Mouse (Mus musculus) CH12.LX (cell line): ENCODE results near the gene Rdh7. TPM values are rescaled to one million over a fixed set of nuclear protein-coding genes. Genes with fewer than 3 reads are reported as not detected.

Source experiments
- DNase-seq: peaks from one replicate; pipeline ENCODE4 v3.0.0-alpha.2; 2013; ENCODE audit errors: extremely low read depth
- H3K27ac ChIP-seq: 2 replicates; pipeline ENCODE4 v1.5.1; 2012; ENCODE audit warnings: low read depth, mild to moderate bottlenecking, control low read depth, moderate library complexity; ENCODE audit not compliant: insufficient read depth
- H3K27me3 ChIP-seq: replicated peaks from 2 replicates; pipeline ENCODE3; 2012; ENCODE audit warnings: inconsistent platforms
- H3K36me3 ChIP-seq, 2 experiments: replicated peaks in 1 of 2; 2 replicates each; pipeline versions ENCODE3 to v1.6.1; 2012; ENCODE audit warnings: inconsistent platforms in 1 of 2, low read length in 1 of 2, mild to moderate bottlenecking in 1 of 2, mixed read lengths in 1 of 2, moderate library complexity in 1 of 2; ENCODE audit not compliant: control insufficient read depth in 1 of 2, insufficient read depth in 1 of 2
- H3K4me1 ChIP-seq, 2 experiments: 2 replicates each; pipeline ENCODE4 v1.6.1; 2012; ENCODE audit warnings: inconsistent platforms in 1 of 2, moderate library complexity in 1 of 2; ENCODE audit not compliant: insufficient read depth in 2 of 2, control insufficient read depth in 1 of 2
- H3K4me2 ChIP-seq: 2 replicates; pipeline ENCODE4 v1.6.1; 2012; ENCODE audit warnings: low read depth, mild to moderate bottlenecking, control low read depth; ENCODE audit not compliant: poor library complexity, insufficient read depth, severe bottlenecking
- H3K4me3 ChIP-seq, 3 experiments: fragments of 150-350 bp in 1 of 3; sonication (generic) in 1 of 3; replicated peaks in 1 of 3; 2 replicates each; pipeline versions ENCODE3 to v1.5.1; 2011 to 2012; ENCODE audit warnings: low read depth in 2 of 3, low read length in 2 of 3, mild to moderate bottlenecking in 2 of 3, moderate library complexity in 2 of 3, control low read depth in 1 of 3, improper control_type of control experiment in 1 of 3, inconsistent platforms in 1 of 3, mixed read lengths in 1 of 3; ENCODE audit not compliant: poor library complexity in 1 of 3
- H3K79me2 ChIP-seq: replicated peaks from 2 replicates; pipeline ENCODE4 v1.6.1; 2012; ENCODE audit warnings: mild to moderate bottlenecking, moderate library complexity; ENCODE audit not compliant: control insufficient read depth, poor library complexity, insufficient read depth, severe bottlenecking; ENCODE audit errors: extremely low read depth
- H3K9ac ChIP-seq: 2 replicates; pipeline ENCODE4 v1.6.1; 2012; ENCODE audit warnings: low read depth, mild to moderate bottlenecking, control low read depth, moderate library complexity; ENCODE audit not compliant: insufficient read depth
- H3K9me3 ChIP-seq: replicated peaks from 2 replicates; pipeline ENCODE3; 2012; ENCODE audit warnings: low read length, inconsistent platforms, mixed read lengths
- CTCF ChIP-seq, 2 experiments: IDR thresholded peaks in 1 of 2; conservative IDR thresholded peaks in 1 of 2; 2 replicates each; pipeline ENCODE4 v1.5.1; 2011 to 2012; ENCODE audit warnings: low read depth in 2 of 2, low read length in 2 of 2, improper control_type of control experiment in 1 of 2, inconsistent platforms in 1 of 2, mild to moderate bottlenecking in 1 of 2, moderate library complexity in 1 of 2
- ETS1 ChIP-seq: conservative IDR thresholded peaks from 2 replicates; pipeline ENCODE4 v1.6.1; 2012; ENCODE audit warnings: low read depth, mild to moderate bottlenecking, inconsistent platforms, low read length, improper control_type of control experiment, moderate library complexity
- HCFC1 ChIP-seq: IDR thresholded peaks from 2 replicates; pipeline ENCODE4 v1.6.1; 2012; ENCODE audit warnings: low read depth, mild to moderate bottlenecking, inconsistent platforms, low read length, improper control_type of control experiment
- JUN ChIP-seq: IDR thresholded peaks from 2 replicates; pipeline ENCODE4 v1.6.1; 2011; ENCODE audit warnings: low read depth, mild to moderate bottlenecking, low read length, improper control_type of control experiment, moderate library complexity; ENCODE audit not compliant: insufficient read depth
- JUND ChIP-seq: conservative IDR thresholded peaks from 2 replicates; pipeline ENCODE4 v1.6.1; 2011; ENCODE audit warnings: low read depth, low read length, improper control_type of control experiment
- MEF2A ChIP-seq: IDR thresholded peaks from 2 replicates; pipeline ENCODE4 v1.6.1; 2014; ENCODE audit warnings: low read depth, mild to moderate bottlenecking, inconsistent platforms, low read length, improper control_type of control experiment, borderline replicate concordance
- MYC ChIP-seq: IDR thresholded peaks from 2 replicates; pipeline ENCODE4 v1.6.1; 2011; ENCODE audit warnings: low read depth, mild to moderate bottlenecking, improper control_type of control experiment, low read length
- NELFE ChIP-seq: IDR thresholded peaks from 2 replicates; pipeline ENCODE4 v1.6.1; 2011; ENCODE audit warnings: low read depth, low read length, improper control_type of control experiment
- NRF1 ChIP-seq: IDR thresholded peaks from 2 replicates; pipeline ENCODE4 v1.6.1; 2014; ENCODE audit warnings: low read depth, mild to moderate bottlenecking, inconsistent platforms, low read length, improper control_type of control experiment, moderate library complexity
- POLR2A ChIP-seq: IDR thresholded peaks from 2 replicates; pipeline ENCODE4 v1.6.1; 2011; ENCODE audit warnings: low read depth, mild to moderate bottlenecking, improper control_type of control experiment, low read length
- POLR2AphosphoS2 ChIP-seq: IDR thresholded peaks from 2 replicates; pipeline ENCODE4 v1.6.1; 2011; ENCODE audit warnings: low read depth, low read length, improper control_type of control experiment
- RCOR1 ChIP-seq: conservative IDR thresholded peaks from 2 replicates; pipeline ENCODE4 v1.6.1; 2012; ENCODE audit warnings: low read depth, mild to moderate bottlenecking, inconsistent platforms, low read length, improper control_type of control experiment
- SIN3A ChIP-seq: IDR thresholded peaks from 2 replicates; pipeline ENCODE4 v1.6.1; 2012; ENCODE audit warnings: low read length, improper control_type of control experiment, inconsistent platforms
- SMC3 ChIP-seq: IDR thresholded peaks from 2 replicates; pipeline ENCODE4 v1.6.1; 2011; ENCODE audit warnings: low read depth, low read length, improper control_type of control experiment
- TBP ChIP-seq: conservative IDR thresholded peaks from 2 replicates; pipeline ENCODE4 v1.6.1; 2011; ENCODE audit warnings: low read depth, low read length, improper control_type of control experiment
- TCF12 ChIP-seq: IDR thresholded peaks from 2 replicates; pipeline ENCODE4 v1.6.1; 2014; ENCODE audit warnings: low read depth, mild to moderate bottlenecking, inconsistent platforms, low read length, improper control_type of control experiment
- UBTF ChIP-seq: IDR thresholded peaks from 2 replicates; pipeline ENCODE4 v1.6.1; 2012; ENCODE audit warnings: low read depth, mild to moderate bottlenecking, inconsistent platforms, low read length, improper control_type of control experiment, moderate library complexity
- USF2 ChIP-seq: conservative IDR thresholded peaks from 2 replicates; pipeline ENCODE4 v1.6.1; 2011; ENCODE audit warnings: low read depth, low read length, improper control_type of control experiment
- ZKSCAN1 ChIP-seq: IDR thresholded peaks from 2 replicates; pipeline ENCODE4 v1.6.1; 2012; ENCODE audit warnings: low read depth, inconsistent platforms, low read length, improper control_type of control experiment, borderline replicate concordance
- ZMIZ1 ChIP-seq: IDR thresholded peaks from 2 replicates; pipeline ENCODE4 v1.6.1; 2012; ENCODE audit warnings: low read depth, mild to moderate bottlenecking, inconsistent platforms, low read length, improper control_type of control experiment
- dilution Hi-C: fragments of 300-500 bp; cut with MboI; formaldehyde crosslinking; loops from 2 replicates; pipeline ENCODE4 v1.14.3; 2020; ENCODE audit warnings: low sequenced_read_pairs; ENCODE audit not compliant: extremely low pct_unique_long_range_greater_than_20kb, extremely low pct_ligation_motif_present
- in situ Hi-C: fragments of 300-500 bp; cut with MboI; formaldehyde crosslinking; loops from 3 replicates; pipeline ENCODE4 v1.14.3; 2019; ENCODE audit warnings: low sequenced_read_pairs, low pct_ligation_motif_present, low pct_unique_long_range_greater_than_20kb, mixed read lengths
- polyA plus RNA-seq: library from polyadenylated mRNA; unstranded; fragments of >175 nt; gene quantifications from 2 replicates; pipeline ENCODE4 v1.2.1, GENCODE M21; 2012; ENCODE audit warnings: low read depth; ENCODE audit not compliant: insufficient read length
- total RNA-seq, 2 experiments: library from RNA; depleted of rRNA; stranded (reverse); fragments of 300-350 nt in 1 of 2; fragments of >200 nt in 1 of 2; gene quantifications; 2 replicates each; pipeline ENCODE4 v1.2.3; 2012 to 2014

The Rdh7 gene
- total and polyA plus RNA-seq, 3 experiments = not detected

- TF ChIP-seq NRF1 = no peak
- no peak for TF ChIP-seq MYC
- TF ChIP-seq ETS1 = no peak
- no peak for TF ChIP-seq HCFC1
- no peak for DNase-seq
- no peak overlapping the region for H3K4me3 ChIP-seq
- H3K27me3 ChIP-seq = peaks cover 65% of the 10 kb centered on the region
- no peaks in the 10 kb centered on the region for H3K9me3 ChIP-seq
- H3K9ac ChIP-seq = no peak overlapping the region
- dilution Hi-C loops = no loop called here
- H3K4me1 ChIP-seq = no peaks in the 10 kb centered on the region
- no peak overlapping the region for H3K4me2 ChIP-seq
- no peaks in the 10 kb centered on the region for H3K79me2 ChIP-seq
- H3K36me3 ChIP-seq = no peaks in the 10 kb centered on the region
- in situ Hi-C loops = no loop called here
- no peak overlapping the region for H3K27ac ChIP-seq
These were observed 2.9 kb upstream of the Rdh7 start for GRCm38 (mm10) chr10:127891481-127891880.

GRCm38 (mm10) chr10:127886971-127887370, 1.6 kb downstream of the Rdh7 start:
- no peak for DNase-seq
- Histone ChIP-seq H3K4me3 (no peak overlapping the region), H3K27ac (no peak overlapping the region), H3K4me2 (no peak overlapping the region), H3K4me1 (no peaks in the 10 kb centered on the region), H3K79me2 (no peaks in the 10 kb centered on the region), H3K36me3 (no peaks in the 10 kb centered on the region), H3K27me3 (peaks cover 52% of the 10 kb centered on the region), H3K9ac (no peak overlapping the region), H3K9me3 (no peaks in the 10 kb centered on the region)
- in situ Hi-C loops (no loop called here), dilution Hi-C loops (no loop called here)
- TF ChIP-seq POLR2A = no peak
- no peak for TF ChIP-seq TBP
- no peak for TF ChIP-seq POLR2AphosphoS2
- TF ChIP-seq SMC3 = no peak
- no peak for TF ChIP-seq ZKSCAN1
- TF ChIP-seq NELFE = no peak
- no peak for TF ChIP-seq HCFC1
- no peak for TF ChIP-seq MEF2A
- TF ChIP-seq JUND = no peak
- no peak for TF ChIP-seq ZMIZ1

GRCm38 (mm10) chr10:127886551-127886950, 2.1 kb downstream of the Rdh7 start:
- in situ Hi-C loops (no loop called here), dilution Hi-C loops (no loop called here)
- H3K4me2 ChIP-seq = no peak overlapping the region
- H3K79me2 ChIP-seq = no peaks in the 10 kb centered on the region
- TF ChIP-seq UBTF = no peak
- TF ChIP-seq POLR2AphosphoS2 = no peak
- no peak for TF ChIP-seq JUN
- no peak for TF ChIP-seq USF2
- no peak for TF ChIP-seq TCF12
- TF ChIP-seq RCOR1 = no peak
- TF ChIP-seq NRF1 = no peak
- no peak for TF ChIP-seq CTCF (conservative IDR thresholded peaks at IDR 0.05 in 1 of 2, IDR thresholded peaks at IDR 0.05 in 1 of 2; ENCODE audit: low read depth in 2 of 2, low read length in 2 of 2)
- TF ChIP-seq SIN3A = no peak
- TF ChIP-seq ZMIZ1 = no peak
- no peak for TF ChIP-seq MYC
- H3K27me3 ChIP-seq = peaks cover 51% of the 10 kb centered on the region
- no peak overlapping the region for H3K4me3 ChIP-seq
- no peaks in the 10 kb centered on the region for H3K9me3 ChIP-seq
- no peak for DNase-seq
- H3K36me3 ChIP-seq = no peaks in the 10 kb centered on the region
- no peaks in the 10 kb centered on the region for H3K4me1 ChIP-seq
- no peak overlapping the region for H3K9ac ChIP-seq
- no peak overlapping the region for H3K27ac ChIP-seq
